Mouse (Mus musculus): Measurements from ENCODE around the gene Gm10277.

Gm10277 gene

GRCm38 (mm10) chr11:77787707-77788106 is at the start of gene Gm10277:
Gm10277 (minus strand) TSS chr11:77787747.
- DNase-seq, result no peak

- no peak for DNase-seq
These were observed 49.2 kb upstream of the Gm10277 start for GRCm38 (mm10) chr11:77836751-77837150.

- no peak for DNase-seq
These were observed 48.7 kb upstream of the Gm10277 start for GRCm38 (mm10) chr11:77836290-77836689.

GRCm38 (mm10) chr11:77835109-77835508 is 47.6 kb upstream of the Gm10277 start:
- no peak for DNase-seq

- DNase-seq, result no peak
These were observed 45.0 kb upstream of the Gm10277 start for GRCm38 (mm10) chr11:77832541-77832940.

GRCm38 (mm10) chr11:77830875-77831274 is 43.3 kb upstream of the Gm10277 start:
- no peak for DNase-seq

- DNase-seq, result no peak
These were observed 41.7 kb upstream of the Gm10277 start for GRCm38 (mm10) chr11:77829043-77829841.

- DNase-seq, result no peak
These were observed 40.6 kb upstream of the Gm10277 start for GRCm38 (mm10) chr11:77828163-77828562.

GRCm38 (mm10) chr11:77827241-77827995 is 39.9 kb upstream of the Gm10277 start:
- DNase-seq, result peak; percentile 78

- no peak for DNase-seq
These were observed 38.8 kb upstream of the Gm10277 start for GRCm38 (mm10) chr11:77826311-77826710.

GRCm38 (mm10) chr11:77825853-77826252 is 38.3 kb upstream of the Gm10277 start:
- DNase-seq, result peak; percentile 69

GRCm38 (mm10) chr11:77822781-77823180 is 35.2 kb upstream of the Gm10277 start:
- DNase-seq, result peak; percentile 73

GRCm38 (mm10) chr11:77821648-77822047 is 34.1 kb upstream of the Gm10277 start:
- DNase-seq, result peak; percentile 49

GRCm38 (mm10) chr11:77816003-77816402 is 28.5 kb upstream of the Gm10277 start:
- DNase-seq, result no peak

GRCm38 (mm10) chr11:77813969-77814368 is 26.4 kb upstream of the Gm10277 start:
- DNase-seq, result no peak

- DNase-seq, result no peak
These were observed 22.5 kb upstream of the Gm10277 start for GRCm38 (mm10) chr11:77810018-77810417.

- no peak for DNase-seq
These were observed 21.7 kb upstream of the Gm10277 start for GRCm38 (mm10) chr11:77809215-77809614.

- no peak for DNase-seq
These were observed 20.5 kb upstream of the Gm10277 start for GRCm38 (mm10) chr11:77808051-77808465.

- no peak for DNase-seq
These were observed 19.3 kb upstream of the Gm10277 start for GRCm38 (mm10) chr11:77806855-77807254.

GRCm38 (mm10) chr11:77806218-77806617 is 18.7 kb upstream of the Gm10277 start:
- DNase-seq, result no peak

GRCm38 (mm10) chr11:77802341-77802865 is 14.9 kb upstream of the Gm10277 start:
- no peak for DNase-seq

GRCm38 (mm10) chr11:77800869-77801701 is 13.5 kb upstream of the Gm10277 start:
- DNase-seq, result peak; percentile 55

- no peak for DNase-seq
These were observed 12.9 kb upstream of the Gm10277 start for GRCm38 (mm10) chr11:77800491-77800868.
